Comparison of ENCODE assay signal across 16 mouse cellular contexts in the genomic region with DNA sequence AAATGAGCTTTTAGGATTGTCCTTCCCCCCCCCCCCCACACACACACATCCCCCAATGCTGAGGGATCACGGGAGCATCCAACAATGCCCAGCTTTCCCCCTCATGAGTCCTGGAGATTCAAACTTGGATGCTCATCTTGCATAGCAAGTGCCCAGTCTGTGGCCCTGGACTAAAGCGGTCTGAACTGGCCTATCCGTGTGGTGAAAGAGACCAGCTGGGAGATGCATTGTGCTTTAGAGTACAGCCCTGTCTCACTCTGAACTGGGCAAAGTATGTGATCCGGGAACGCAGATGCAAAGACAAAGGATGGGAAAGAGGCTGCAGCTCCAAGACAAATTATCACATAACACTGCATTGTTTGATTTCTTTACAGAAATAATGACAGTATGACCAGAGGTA. TPM values are rescaled to one million over a fixed set of nuclear protein-coding genes. Genes with fewer than 3 reads are reported as not detected.
DNase-seq lines count a peak whose midpoint lies in the region; ATAC-seq and TF ChIP-seq lines count a peak whose summit lies in the region.
"Had no signal": no experiment of that assay in that cellular context is flagged by ENCODE, and none has a peak within 500 bp of the region (broad histone marks: within the 10 kb centered on the region; RNA-seq: fewer than 3 reads in every experiment).

No protein-coding gene starts in this region.

- H3K4me1 ChIP-seq in heart, adult 2 months (ENCODE audit: control insufficient read depth, insufficient read depth, low read length): peaks cover 11% of the 10 kb centered on the region
- peaks cover 30% of the 10 kb centered on the region for H3K4me1 ChIP-seq in hindbrain, embryonic 10.5 days (replicated peaks)
- H3K4me1 ChIP-seq in midbrain, embryonic 11.5 days (ENCODE audit: control insufficient read depth, insufficient read depth, low read length): peaks cover 8% of the 10 kb centered on the region
- 0 out of 2 replicates have a peak, but pooled peaks cover 7% of the 10 kb centered on the region for H3K4me1 ChIP-seq in kidney, embryonic 15.5 days
- no peaks in the 10 kb centered on the region for H3K4me1 ChIP-seq in lung, postnatal 0 days (ENCODE audit: insufficient read depth, low read depth, low read length)
- H3K4me1 ChIP-seq: liver, embryonic 12.5 days had no signal

- intact Hi-C loops in heart, adult 2 months (cut with DNase I): no loop called here

- TF ChIP-seq CTCF in heart, adult 2 months (IDR thresholded peaks at IDR 0.05): no peak
- no peak for TF ChIP-seq CTCF in lung, postnatal 0 days (IDR thresholded peaks at IDR 0.05)

- DNase-seq in heart, adult 2 months: no peak
- DNase-seq in heart, adult 8-10 months (ENCODE audit: low spot score): no peak
- no peak for DNase-seq in hindbrain, embryonic 10.5 days (ENCODE audit: low spot score)
- DNase-seq in midbrain, embryonic 11.5 days (ENCODE audit: low spot score, missing footprints): no peak
- DNase-seq in frontal cortex, postnatal 10 days (ENCODE audit: low spot score in 2 of 2): no peak
- no peak for DNase-seq in lung, postnatal 0 days (ENCODE audit: low spot score)
- DNase-seq: adrenal gland, postnatal 10 days; cerebellum, postnatal 10 days; gastrocnemius, postnatal 25 days; right cerebral cortex, postnatal 4 days; thymus, postnatal 14 days had no signal

- H3K9me3 ChIP-seq in hindbrain, embryonic 10.5 days: 0 out of 2 replicates have a peak, but pooled peaks cover 1% of the 10 kb centered on the region
- H3K9me3 ChIP-seq in midbrain, embryonic 11.5 days (ENCODE audit: control insufficient read depth, low read length): peaks cover 3% of the 10 kb centered on the region; the same call in 1 of the 2 replicates
- no peaks in the 10 kb centered on the region for H3K9me3 ChIP-seq in kidney, embryonic 15.5 days (replicated peaks)
- H3K9me3 ChIP-seq in lung, postnatal 0 days (ENCODE audit: low read length): no peaks in the 10 kb centered on the region
- H3K9me3 ChIP-seq: heart, embryonic 15.5 days; liver, embryonic 12.5 days had no signal

- no peak overlapping the region for H3K9ac ChIP-seq in heart, adult 2 months (ENCODE audit: low read depth, low read length)
- no peak overlapping the region for H3K9ac ChIP-seq in midbrain, embryonic 11.5 days (ENCODE audit: low read length)
- no peak overlapping the region for H3K9ac ChIP-seq in kidney, embryonic 15.5 days
- no peak overlapping the region for H3K9ac ChIP-seq in lung, postnatal 0 days (replicated peaks; ENCODE audit: low read depth)
- H3K9ac ChIP-seq: heart, embryonic 15.5 days; liver, embryonic 12.5 days had no signal

- H3K27me3 ChIP-seq in heart, adult 2 months (ENCODE audit: control insufficient read depth, insufficient read depth, low read length): no peaks in the 10 kb centered on the region
- H3K27me3 ChIP-seq in hindbrain, embryonic 10.5 days (ENCODE audit: insufficient read depth, poor library complexity, severe bottlenecking): no peaks in the 10 kb centered on the region
- H3K27me3 ChIP-seq in midbrain, embryonic 11.5 days (ENCODE audit: control insufficient read depth, insufficient read depth, low read length): no peaks in the 10 kb centered on the region
- no peaks in the 10 kb centered on the region for H3K27me3 ChIP-seq in kidney, embryonic 15.5 days
- no peaks in the 10 kb centered on the region for H3K27me3 ChIP-seq in lung, postnatal 0 days (replicated peaks; ENCODE audit: insufficient read depth, low read length)
- H3K27me3 ChIP-seq: heart, embryonic 15.5 days; liver, embryonic 12.5 days had no signal

- H3K79me2 ChIP-seq in heart, adult 2 months (replicated peaks; ENCODE audit: control insufficient read depth, insufficient read depth, low read length): no peaks in the 10 kb centered on the region

- WGBS in heart, adult 2 months: 74% methylated on average over 5 of the region's 5 CpGs
- 48% methylated on average over 5 of the region's 5 CpGs for WGBS in hindbrain, embryonic 10.5 days
- WGBS in midbrain, embryonic 11.5 days: 49% methylated on average over 5 of the region's 5 CpGs
- 86% methylated on average over 5 of the region's 5 CpGs for WGBS in kidney, embryonic 15.5 days
- WGBS in lung, postnatal 0 days: 67% methylated on average over 5 of the region's 5 CpGs

- no peak for TF ChIP-seq EP300 in heart, adult 2 months (IDR thresholded peaks at IDR 0.05; ENCODE audit: insufficient read depth, low read depth, low read length)
- no peak for TF ChIP-seq EP300 in lung, postnatal 0 days (IDR thresholded peaks at IDR 0.05)

- H3K4me2 ChIP-seq in midbrain, embryonic 11.5 days: no peak overlapping the region
- no peak overlapping the region for H3K4me2 ChIP-seq in kidney, embryonic 15.5 days
- H3K4me2 ChIP-seq in lung, postnatal 0 days (replicated peaks; ENCODE audit: low read depth, low read length): no peak overlapping the region
- H3K4me2 ChIP-seq: heart, embryonic 15.5 days; liver, embryonic 12.5 days had no signal

- TF ChIP-seq POLR2A in heart, adult 2 months (IDR thresholded peaks at IDR 0.05; ENCODE audit: insufficient read depth, low read depth, low read length): no peak

- no peak overlapping the region for H3K4me3 ChIP-seq in heart, adult 2 months
- no peak overlapping the region for H3K4me3 ChIP-seq in hindbrain, embryonic 10.5 days
- no peak overlapping the region for H3K4me3 ChIP-seq in midbrain, embryonic 11.5 days (ENCODE audit: low read depth, low read length)
- H3K4me3 ChIP-seq in kidney, embryonic 15.5 days (replicated peaks): no peak overlapping the region
- H3K4me3 ChIP-seq in lung, postnatal 0 days (ENCODE audit: low read depth, low read length): no peak overlapping the region
- H3K4me3 ChIP-seq: heart, embryonic 15.5 days; liver, embryonic 12.5 days had no signal

- peak; percentile 70 for ATAC-seq in midbrain, embryonic 11.5 days (ENCODE audit: low FRiP score)
- no peak for ATAC-seq in cerebellum, adult (ENCODE audit: insufficient number of reproducible peaks, low FRiP score, low TSS enrichment)
- ATAC-seq in kidney, embryonic 15.5 days (replicated peaks; ENCODE audit: low FRiP score): no peak
- no peak for ATAC-seq in lung, postnatal 0 days
- ATAC-seq: inflammation-experienced regulatory T-cells, adult 6 months; liver, embryonic 12.5 days had no signal

- peak overlapping the region; percentile 17; the same call in 1 of the 2 replicates for H3K27ac ChIP-seq in heart, adult 2 months
- peak overlapping the region; percentile 65 for H3K27ac ChIP-seq in hindbrain, embryonic 10.5 days
- peak overlapping the region; percentile 49; the same call in 1 of the 2 replicates for H3K27ac ChIP-seq in midbrain, embryonic 11.5 days (ENCODE audit: low read depth, low read length)
- no peak overlapping the region for H3K27ac ChIP-seq in kidney, embryonic 15.5 days
- no peak overlapping the region for H3K27ac ChIP-seq in lung, postnatal 0 days (ENCODE audit: low read length)
- H3K27ac ChIP-seq: liver, embryonic 12.5 days had no signal

- H3K36me3 ChIP-seq in heart, adult 2 months (ENCODE audit: control insufficient read depth, insufficient read depth, low read length): 0 out of 2 replicates have a peak, but pooled peaks cover 2% of the 10 kb centered on the region
- H3K36me3 ChIP-seq in hindbrain, embryonic 10.5 days: peaks cover 40% of the 10 kb centered on the region
- H3K36me3 ChIP-seq in midbrain, embryonic 11.5 days (ENCODE audit: control insufficient read depth, insufficient read depth, low read length): peaks cover 6% of the 10 kb centered on the region; the same call in 1 of the 2 replicates
- peaks cover 16% of the 10 kb centered on the region for H3K36me3 ChIP-seq in kidney, embryonic 15.5 days
- no peaks in the 10 kb centered on the region for H3K36me3 ChIP-seq in lung, postnatal 0 days (ENCODE audit: insufficient read depth, low read length)
- H3K36me3 ChIP-seq: liver, embryonic 12.5 days had no signal

RNA-seq across cellular contexts. Expression of a gene that starts 40.1 kb away (rescaled TPM):
- total RNA-seq in heart, adult 2 months (2021): 10 to 100 TPM; 23.8 to 25.2 TPM
- polyA plus RNA-seq in heart, adult 2 months (2012; rRNA removed): 10.9 and 20.3 TPM in 2 replicates
- total RNA-seq in heart, adult 8-10 months (2022): 10 to 100 TPM; 19.6 to 28.6 (median 24.4) TPM
- 32.9 and 34.0 TPM in 2 replicates for polyA plus RNA-seq in hindbrain, embryonic 10.5 days (2016; fragmentation: Nextera tagmentation; extraction: Ambion mirVana)
- polyA plus RNA-seq in midbrain, embryonic 11.5 days (2014; fragmentation: Nextera tagmentation; extraction: Ambion mirVana): 96.4 and 97.8 TPM in 2 replicates
- 13.3 and 14.6 TPM in 2 replicates for polyA plus RNA-seq in kidney, embryonic 15.5 days (2015; fragmentation: Nextera tagmentation; extraction: Ambion mirVana)
- 16.8 and 17.0 TPM in 2 replicates for polyA plus RNA-seq in lung, postnatal 0 days (2015; fragmentation: Nextera tagmentation; extraction: Ambion mirVana)

Comparison
In these comparisons a context has a peak if more than half of its experiments do, and no peak if none do; other contexts are left out.
1. H3K27ac ChIP-seq: peak in heart, adult 2 months (single experiment), hindbrain, embryonic 10.5 days (single experiment) and midbrain, embryonic 11.5 days (single experiment); none in kidney, embryonic 15.5 days (single experiment) and lung, postnatal 0 days (single experiment).